Mouse (Mus musculus) liver, embryonic 13.5 days (tissue): Measurements from ENCODE around the gene Cxcl1. TPM values are rescaled to one million over a fixed set of nuclear protein-coding genes. Genes with fewer than 3 reads are reported as not detected.
A peak's percentile ranks its signal among the peaks of the same experiment; 100 is the strongest.

Source experiments
- ATAC-seq: fragments of 200-750 bp; cut with Nextera tagmentation; 2 replicates; pipeline ENCODE4 v1.8.0; 2017; ENCODE audit warnings: low read depth, mild to moderate bottlenecking, moderate number of reproducible peaks, moderate library complexity
- DNase-seq: peaks from one replicate; pipeline ENCODE4 v3.0.0; 2022
- H3K27ac ChIP-seq: fragments of 300-500 bp; sonication (generic); 2 replicates; pipeline ENCODE4 v1.5.1; 2015; ENCODE audit warnings: moderate library complexity, mild to moderate bottlenecking, inconsistent platforms
- H3K27me3 ChIP-seq: fragments of 300-500 bp; sonication (generic); 2 replicates; pipeline ENCODE4 v1.6.1; 2015; ENCODE audit warnings: mild to moderate bottlenecking, inconsistent platforms
- H3K36me3 ChIP-seq: fragments of 300-500 bp; sonication (generic); 2 replicates; pipeline ENCODE4 v1.6.1; 2015; ENCODE audit warnings: mild to moderate bottlenecking, inconsistent platforms
- H3K4me1 ChIP-seq: fragments of 300-500 bp; sonication (generic); replicated peaks from 2 replicates; pipeline ENCODE4 v1.6.1; 2015; ENCODE audit warnings: inconsistent platforms
- H3K4me2 ChIP-seq: fragments of 300-500 bp; sonication (generic); 2 replicates; pipeline ENCODE4 v1.6.1; 2015; ENCODE audit warnings: inconsistent platforms, mild to moderate bottlenecking, moderate library complexity
- H3K4me3 ChIP-seq: fragments of 300-500 bp; sonication (generic); replicated peaks from 2 replicates; pipeline ENCODE4 v1.5.1; 2015; ENCODE audit warnings: mild to moderate bottlenecking, inconsistent platforms
- H3K9ac ChIP-seq: fragments of 300-500 bp; sonication (generic); 2 replicates; pipeline ENCODE4 v1.6.1; 2015; ENCODE audit warnings: mild to moderate bottlenecking, inconsistent platforms
- H3K9me3 ChIP-seq: fragments of 300-500 bp; sonication (generic); replicated peaks from 2 replicates; pipeline ENCODE4 v1.6.1; 2016; ENCODE audit warnings: inconsistent platforms
- WGBS: fragments of 180-500 bp; shearing (Covaris S2); methylation state at CpG from one replicate; pipeline ENCODE4 v1.1.7; 2015; ENCODE audit not compliant: insufficient replicate concordance; 5-methylcytosine and 5-hydroxymethylcytosine counted together
- polyA plus RNA-seq: library from polyadenylated mRNA; unstranded; fragments of >200 nt; fragmentation: Nextera tagmentation; extraction: Ambion mirVana; gene quantifications from 2 replicates; pipeline ENCODE4 v1.2.1, GENCODE M21; 2015

Gene Cxcl1
- polyA plus RNA-seq, 1 experiment from 2014 or later, result 1.5 TPM

- Histone ChIP-seq H3K4me3 (peak overlapping the region; percentile 75), H3K36me3 (no peaks in the 10 kb centered on the region), H3K9ac (peak overlapping the region; percentile 84), H3K27ac (peak overlapping the region; percentile 75; the same call in 1 of the 2 replicates), H3K4me2 (peak overlapping the region; percentile 81), H3K9me3 (no peaks in the 10 kb centered on the region), H3K27me3 (no peaks in the 10 kb centered on the region), H3K4me1 (peaks cover 17% of the 10 kb centered on the region)
- WGBS, result 68% methylated on average over 2 of the region's 2 CpGs
- DNase-seq (no peak), ATAC-seq (no peak)
Observed at GRCm38 (mm10) chr5:90930546-90930945, 39.5 kb downstream of the Cxcl1 start.

DNA sequence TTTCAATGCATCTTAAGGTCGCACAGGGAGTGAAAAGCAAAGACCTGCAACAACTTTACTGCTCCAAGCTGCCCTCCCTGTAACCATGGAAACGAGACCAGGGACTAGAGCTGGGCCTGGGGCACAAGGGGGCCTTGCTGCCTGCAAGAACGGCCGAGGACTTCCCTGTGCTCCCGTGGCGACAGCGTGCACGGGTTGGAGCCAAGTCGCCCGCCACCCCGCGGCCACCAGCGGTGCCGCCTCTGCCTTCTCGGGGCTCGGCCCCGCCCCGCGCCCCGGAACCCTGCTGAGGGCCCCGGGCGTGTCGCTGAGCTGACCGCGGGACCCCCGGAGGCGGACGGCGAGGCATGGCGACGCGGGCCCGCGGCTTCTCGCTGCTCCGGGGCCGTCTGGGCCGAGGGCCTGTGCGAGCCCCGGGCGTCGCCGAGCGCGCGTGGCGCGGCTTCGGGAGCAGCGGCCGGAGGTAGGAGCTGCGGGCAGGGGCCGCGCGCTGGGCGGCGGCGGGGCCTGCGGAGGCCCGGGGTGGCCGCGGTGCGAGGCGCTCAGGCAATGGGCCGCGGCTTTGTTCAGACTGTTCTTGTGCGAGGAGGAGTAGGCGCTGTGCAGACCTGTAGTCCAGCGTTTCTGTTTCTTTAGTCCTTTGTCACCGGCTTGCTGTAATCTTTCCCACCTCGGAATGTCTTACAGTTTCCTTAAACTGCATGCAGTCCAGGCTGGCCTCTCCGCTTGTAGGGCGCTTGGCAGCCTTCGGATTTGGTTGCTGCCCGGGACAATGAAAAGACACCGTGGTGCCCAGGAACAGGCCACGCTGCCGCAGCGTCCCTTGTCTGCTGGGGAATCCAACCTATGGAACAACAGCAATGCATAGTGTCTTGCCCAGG lies 40.2 kb downstream of the Cxcl1 start, which contains the start of gene Mthfd2l:
Mthfd2l (plus strand) TSS at position 147 of the 881 bp plus-strand sequence.
- under 1% methylated on average over 73 of the region's 79 CpGs for WGBS
- no peaks in the 10 kb centered on the region for H3K9me3 ChIP-seq
- peak; percentile 98 for ATAC-seq

GRCm38 (mm10) chr5:90931911-90932310 lies 40.9 kb downstream of the Cxcl1 start:
- Histone ChIP-seq H3K9me3 (no peaks in the 10 kb centered on the region), H3K27ac (0 out of 2 replicates have a peak overlapping the region, but pooled peaks have one; percentile 75), H3K9ac (peak overlapping the region; percentile 84), H3K4me2 (peak overlapping the region; percentile 81), H3K36me3 (no peaks in the 10 kb centered on the region), H3K4me3 (peak overlapping the region; percentile 75), H3K27me3 (no peaks in the 10 kb centered on the region), H3K4me1 (peaks cover 17% of the 10 kb centered on the region)
- no peak for ATAC-seq
- 34% methylated on average over 6 of the region's 6 CpGs for WGBS
- DNase-seq, result no peak

More for the DNA sequence above, 40.2 kb downstream of the Cxcl1 start, which contains the start of gene Mthfd2l:
- H3K4me3 ChIP-seq, result peak within 1 kb of the TSS; percentile 75
- H3K36me3 ChIP-seq, result no peaks in the 10 kb centered on the region
- H3K4me2 ChIP-seq, result peak within 1 kb of the TSS; percentile 81
- H3K9ac ChIP-seq, result peak within 1 kb of the TSS; percentile 84
- DNase-seq, result peak; percentile 65
- no peaks in the 10 kb centered on the region for H3K27me3 ChIP-seq
- H3K27ac ChIP-seq, result peak within 1 kb of the TSS; percentile 75
- peaks cover 17% of the 10 kb centered on the region for H3K4me1 ChIP-seq

DNA sequence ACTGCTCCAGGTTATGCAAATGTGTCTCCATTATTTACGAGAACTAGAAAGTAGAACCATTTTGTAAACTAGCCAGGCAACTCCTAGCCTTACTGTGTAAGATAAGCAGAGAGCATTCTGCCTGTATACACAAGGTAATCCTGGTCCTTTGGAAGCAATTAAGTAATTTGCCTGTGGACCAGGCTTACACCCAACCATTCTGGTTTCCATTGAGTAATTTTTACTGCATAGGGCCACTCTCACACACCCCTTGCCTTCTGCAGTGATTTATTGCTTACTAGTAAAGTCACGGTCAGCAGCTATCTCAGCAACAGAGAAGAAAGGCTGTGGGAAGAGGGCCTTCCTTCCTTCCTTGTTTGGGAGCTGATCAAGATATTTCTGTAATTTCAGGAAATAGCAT lies 45.7 kb downstream of the Cxcl1 start:
- Histone ChIP-seq H3K27me3 (no peaks in the 10 kb centered on the region), H3K9ac (no peak overlapping the region), H3K4me1 (peaks cover 8% of the 10 kb centered on the region), H3K4me2 (no peak overlapping the region), H3K27ac (no peak overlapping the region), H3K4me3 (no peak overlapping the region), H3K36me3 (no peaks in the 10 kb centered on the region), H3K9me3 (no peaks in the 10 kb centered on the region)
- ATAC-seq (no peak), DNase-seq (no peak)
- 60% methylated on average over 2 of the region's 2 CpGs for WGBS

Other genes starting within 250 kb of the Cxcl1 start
- 0.84 and 0.98 TPM in 2 replicates for gene Cxcl5, start 131.9 kb upstream of the Cxcl1 start, polyA plus RNA-seq
- gene Ppbp, start 122.7 kb upstream of the Cxcl1 start, polyA plus RNA-seq, result 207 and 220 TPM in 2 replicates
- gene Pf4, start 118.8 kb upstream of the Cxcl1 start, polyA plus RNA-seq, result 569 and 620 TPM in 2 replicates
- gene Cxcl3, start 105.1 kb upstream of the Cxcl1 start, polyA plus RNA-seq, result not detected in 2 replicates
- gene Cxcl15, start 96.7 kb upstream of the Cxcl1 start, polyA plus RNA-seq, result not detected in 2 replicates
- gene Cxcl2, start 12.6 kb downstream of the Cxcl1 start, polyA plus RNA-seq, result not detected in 2 replicates
- 9.7 and 10.0 TPM in 2 replicates for gene Mthfd2l, start 39.9 kb downstream of the Cxcl1 start, polyA plus RNA-seq
- gene Epgn, start 136.2 kb downstream of the Cxcl1 start, polyA plus RNA-seq, result 0.06 TPM in 1 of 2 replicates, not detected in the other
- gene Ereg, start 183.4 kb downstream of the Cxcl1 start, polyA plus RNA-seq, result 0.06 and 0.10 TPM in 2 replicates
- gene Areg, start 248.4 kb downstream of the Cxcl1 start, polyA plus RNA-seq, result not detected in 2 replicates